In genomic region chr4:62699191-62699812, GRCm38 (mm10) we compare ENCODE assay signal across 8 mouse cellular contexts.
A peak's percentile ranks its signal among the peaks of the same experiment; 100 is the strongest.
DNase-seq lines count a peak whose midpoint lies in the region; ATAC-seq and TF ChIP-seq lines count a peak whose summit lies in the region.

No protein-coding gene starts in this region.

- peaks cover 43% of the 10 kb centered on the region for H3K4me1 ChIP-seq in E14TG2a.4 (replicated peaks; ENCODE audit: low read depth, low read length)
- peaks cover 15% of the 10 kb centered on the region; the same call in 1 of the 2 replicates for H3K4me1 ChIP-seq in forebrain, embryonic 14.5 days (ENCODE audit: control insufficient read depth, insufficient read depth, low read length)
- peaks cover 24% of the 10 kb centered on the region; the same call in 1 of the 2 replicates for H3K4me1 ChIP-seq in heart, postnatal 0 days (ENCODE audit: control insufficient read depth, insufficient read depth)
- H3K4me1 ChIP-seq in liver, embryonic 13.5 days (replicated peaks) = peaks cover 5% of the 10 kb centered on the region; the same call in 1 of the 2 replicates
- peaks cover 20% of the 10 kb centered on the region; the same call in 1 of the 2 replicates for H3K4me1 ChIP-seq in neural tube, embryonic 11.5 days (ENCODE audit: control insufficient read depth, insufficient read depth, low read length)
- H3K4me1 ChIP-seq in stomach, postnatal 0 days (replicated peaks; ENCODE audit: control insufficient read depth, insufficient read depth) = peaks cover 10% of the 10 kb centered on the region; the same call in 1 of the 2 replicates

- peak; percentile 60 for ATAC-seq in cerebellum, adult (ENCODE audit: insufficient number of reproducible peaks, low FRiP score, low TSS enrichment)
- ATAC-seq in forebrain, embryonic 14.5 days = peak; percentile 88
- ATAC-seq in heart, postnatal 0 days (ENCODE audit: insufficient read depth, low read depth) = peak; percentile 88
- peak; percentile 69 for ATAC-seq in liver, embryonic 13.5 days (ENCODE audit: low read depth)
- peak; percentile 84 for ATAC-seq in neural tube, embryonic 11.5 days (ENCODE audit: insufficient read depth, low FRiP score, low TSS enrichment)
- ATAC-seq in stomach, postnatal 0 days (ENCODE audit: low FRiP score, low TSS enrichment) = peak; percentile 79

- no peaks in the 10 kb centered on the region for H3K9me3 ChIP-seq in E14TG2a.4 (ENCODE audit: low read length)
- H3K9me3 ChIP-seq in forebrain, embryonic 14.5 days (replicated peaks; ENCODE audit: control insufficient read depth, low read length) = no peaks in the 10 kb centered on the region
- H3K9me3 ChIP-seq in heart, postnatal 0 days (replicated peaks; ENCODE audit: control insufficient read depth, low read length) = no peaks in the 10 kb centered on the region
- no peaks in the 10 kb centered on the region for H3K9me3 ChIP-seq in liver, embryonic 13.5 days (replicated peaks)
- no peaks in the 10 kb centered on the region for H3K9me3 ChIP-seq in neural tube, embryonic 11.5 days (ENCODE audit: control insufficient read depth, low read length)
- no peaks in the 10 kb centered on the region for H3K9me3 ChIP-seq in stomach, postnatal 0 days (ENCODE audit: control insufficient read depth, low read length)

- WGBS in forebrain, embryonic 14.5 days = under 1% methylated on average over 10 of the region's 10 CpGs
- WGBS in heart, postnatal 0 days = 3% methylated on average over 10 of the region's 10 CpGs
- 7% methylated on average over 10 of the region's 10 CpGs for WGBS in liver, embryonic 13.5 days (ENCODE audit: insufficient replicate concordance)
- WGBS in neural tube, embryonic 11.5 days = under 1% methylated on average over 10 of the region's 10 CpGs
- WGBS in stomach, postnatal 0 days = 4% methylated on average over 10 of the region's 10 CpGs

- H3K4me3 ChIP-seq in E14TG2a.4 (replicated peaks; ENCODE audit: low read length) = peak overlapping the region; percentile 63
- H3K4me3 ChIP-seq in forebrain, embryonic 14.5 days (ENCODE audit: low read depth, low read length) = peak overlapping the region; percentile 2; the same call in 1 of the 2 replicates
- peak overlapping the region; percentile 58 for H3K4me3 ChIP-seq in heart, postnatal 0 days (ENCODE audit: low read depth, low read length)
- peak overlapping the region; percentile 29 for H3K4me3 ChIP-seq in liver, embryonic 13.5 days (replicated peaks)
- H3K4me3 ChIP-seq in neural tube, embryonic 11.5 days (ENCODE audit: low read depth, low read length) = peak overlapping the region; percentile 13; the same call in 1 of the 2 replicates
- peak overlapping the region; percentile 43 for H3K4me3 ChIP-seq in stomach, postnatal 0 days (ENCODE audit: low read depth, low read length)

- peak overlapping the region; percentile 18; the same call in 1 of the 2 replicates for H3K4me2 ChIP-seq in forebrain, embryonic 14.5 days (ENCODE audit: low read length)
- peak overlapping the region; percentile 75 for H3K4me2 ChIP-seq in heart, postnatal 0 days (ENCODE audit: low read depth, low read length)
- H3K4me2 ChIP-seq in liver, embryonic 13.5 days = peak overlapping the region; percentile 41
- peak overlapping the region; percentile 28 for H3K4me2 ChIP-seq in neural tube, embryonic 11.5 days (ENCODE audit: low read depth)
- H3K4me2 ChIP-seq in stomach, postnatal 0 days (replicated peaks; ENCODE audit: low read depth) = peak overlapping the region; percentile 62

- H3K27ac ChIP-seq in forebrain, embryonic 14.5 days (ENCODE audit: low read depth, low read length) = 0 out of 2 replicates have a peak overlapping the region, but pooled peaks have one; percentile 34
- peak overlapping the region; percentile 55 for H3K27ac ChIP-seq in heart, postnatal 0 days (ENCODE audit: low read depth)
- no peak overlapping the region; the same call in 1 of the 2 replicates for H3K27ac ChIP-seq in liver, embryonic 13.5 days
- no peak overlapping the region for H3K27ac ChIP-seq in neural tube, embryonic 11.5 days (ENCODE audit: low read depth, low read length)
- H3K27ac ChIP-seq in stomach, postnatal 0 days (replicated peaks) = peak overlapping the region; percentile 71

- peaks cover 4% of the 10 kb centered on the region; the same call in 1 of the 2 replicates for H3K36me3 ChIP-seq in E14TG2a.4 (ENCODE audit: insufficient read depth, low read length)
- peaks cover 55% of the 10 kb centered on the region for H3K36me3 ChIP-seq in forebrain, embryonic 14.5 days (ENCODE audit: control insufficient read depth, insufficient read depth, low read length)
- peaks cover 26% of the 10 kb centered on the region for H3K36me3 ChIP-seq in heart, postnatal 0 days (replicated peaks; ENCODE audit: control insufficient read depth, insufficient read depth, low read length)
- H3K36me3 ChIP-seq in liver, embryonic 13.5 days = no peaks in the 10 kb centered on the region
- H3K36me3 ChIP-seq in neural tube, embryonic 11.5 days (ENCODE audit: control insufficient read depth, insufficient read depth, low read length) = peaks cover 11% of the 10 kb centered on the region
- H3K36me3 ChIP-seq in stomach, postnatal 0 days (ENCODE audit: control insufficient read depth, insufficient read depth, low read length) = peaks cover 21% of the 10 kb centered on the region

- H3K9ac ChIP-seq in forebrain, embryonic 14.5 days (ENCODE audit: low read length) = peak overlapping the region; percentile 21; the same call in 1 of the 2 replicates
- peak overlapping the region; percentile 60 for H3K9ac ChIP-seq in heart, postnatal 0 days (replicated peaks; ENCODE audit: low read depth, low read length)
- peak overlapping the region; percentile 47 for H3K9ac ChIP-seq in liver, embryonic 13.5 days
- peak overlapping the region; percentile 30 for H3K9ac ChIP-seq in neural tube, embryonic 11.5 days (ENCODE audit: low read length)
- peak overlapping the region; percentile 57 for H3K9ac ChIP-seq in stomach, postnatal 0 days (ENCODE audit: low read length)

- no peak for TF ChIP-seq CTCF in E14TG2a.4 (conservative IDR thresholded peaks at IDR 0.05; ENCODE audit: low read length)
- peak; percentile 45 for TF ChIP-seq CTCF in heart, postnatal 0 days (IDR thresholded peaks at IDR 0.05; ENCODE audit: low read depth)
- peak; percentile 68 for TF ChIP-seq CTCF in stomach, postnatal 0 days (IDR thresholded peaks at IDR 0.05; ENCODE audit: low read depth)

- peaks cover 17% of the 10 kb centered on the region; the same call in 1 of the 2 replicates for H3K27me3 ChIP-seq in E14TG2a.4 (ENCODE audit: insufficient read depth, low read length)
- no peaks in the 10 kb centered on the region for H3K27me3 ChIP-seq in forebrain, embryonic 14.5 days (replicated peaks; ENCODE audit: control insufficient read depth, insufficient read depth, low read length)
- no peaks in the 10 kb centered on the region for H3K27me3 ChIP-seq in heart, postnatal 0 days (ENCODE audit: control insufficient read depth, insufficient read depth, low read length)
- no peaks in the 10 kb centered on the region for H3K27me3 ChIP-seq in liver, embryonic 13.5 days
- H3K27me3 ChIP-seq in neural tube, embryonic 11.5 days (ENCODE audit: control insufficient read depth, insufficient read depth, low read length) = no peaks in the 10 kb centered on the region
- H3K27me3 ChIP-seq in stomach, postnatal 0 days (ENCODE audit: control insufficient read depth, insufficient read depth, low read length) = no peaks in the 10 kb centered on the region

- peak; percentile 96 for DNase-seq in forebrain, embryonic 14.5 days (ENCODE audit: low spot score)
- DNase-seq in heart, postnatal 0 days (ENCODE audit: low spot score) = peak; percentile 95
- DNase-seq in kidney, postnatal 36 days = peak; percentile 95 to 97
- peak; percentile 39 for DNase-seq in liver, embryonic 13.5 days
- peak; percentile 91 for DNase-seq in neural tube, embryonic 11.5 days (ENCODE audit: low spot score)
- peak; percentile 91 for DNase-seq in stomach, postnatal 0 days (ENCODE audit: low spot score)

- 0 out of 2 replicates have a peak, but pooled peaks have one; percentile 49 for TF ChIP-seq EP300 in heart, postnatal 0 days (IDR thresholded peaks at IDR 0.05; ENCODE audit: low read depth)
- TF ChIP-seq EP300 in stomach, postnatal 0 days (optimal IDR thresholded peaks at IDR 0.05) = no peak

Comparison
In these comparisons a context has a peak if more than half of its experiments do, and no peak if none do; other contexts are left out.
1. H3K4me3 ChIP-seq: peak in every context shown above with its lines; median percentile 63 in E14TG2a.4; 58 in heart, postnatal 0 days; 43 in stomach, postnatal 0 days; 29 in liver, embryonic 13.5 days; 13 in neural tube, embryonic 11.5 days; 2 in forebrain, embryonic 14.5 days.
2. DNase-seq: peak in every context shown above with its lines; median percentile 96 in forebrain, embryonic 14.5 days; 96 in kidney, postnatal 36 days; 95 in heart, postnatal 0 days; 91 in neural tube, embryonic 11.5 days; 91 in stomach, postnatal 0 days; 39 in liver, embryonic 13.5 days.
3. H3K27ac ChIP-seq: peak in forebrain, embryonic 14.5 days (single experiment), heart, postnatal 0 days (single experiment) and stomach, postnatal 0 days (single experiment); none in liver, embryonic 13.5 days (single experiment) and neural tube, embryonic 11.5 days (single experiment).
4. H3K4me2 ChIP-seq: peak in every context shown above with its lines; median percentile 75 in heart, postnatal 0 days; 62 in stomach, postnatal 0 days; 41 in liver, embryonic 13.5 days; 28 in neural tube, embryonic 11.5 days; 18 in forebrain, embryonic 14.5 days.
5. Peak in every context shown above with its lines, with median percentiles within 50 percentile points of each other: ATAC-seq and H3K9ac ChIP-seq.